Mouse (Mus musculus) bone marrow macrophage, adult 2 months (primary cell): ENCODE measurements around the gene Fto.

ENCODE experiments used
- CTCF ChIP-seq: IDR thresholded peaks from 2 replicates; pipeline ENCODE4 v1.5.1; 2012; ENCODE audit warnings: low read depth, mild to moderate bottlenecking, low read length, moderate library complexity
- POLR2A ChIP-seq: IDR thresholded peaks from 2 replicates; pipeline ENCODE4 v1.6.1; 2012; ENCODE audit warnings: mild to moderate bottlenecking, low read depth, low read length, borderline replicate concordance

- no peak for TF ChIP-seq CTCF
- no peak for TF ChIP-seq POLR2A
These were observed 154.7 kb downstream of the Fto start for GRCm38 (mm10) chr8:91467881-91468534.
